Mouse (Mus musculus) kidney, embryonic 14.5 days (tissue): ENCODE data around the gene Bcl2l15. TPM values are rescaled to one million over a fixed set of nuclear protein-coding genes. Genes with fewer than 3 reads are reported as not detected.

ENCODE experiments used
- ATAC-seq: fragments of 200-750 bp; cut with Nextera tagmentation; 2 replicates; pipeline ENCODE4 v1.8.0; 2017; ENCODE audit warnings: moderate number of reproducible peaks, mild to moderate bottlenecking, moderate TSS enrichment, moderate library complexity; ENCODE audit not compliant: low FRiP score, low TSS enrichment
- H3K27ac ChIP-seq: fragments of 300-500 bp; sonication (generic); 2 replicates; pipeline ENCODE4 v1.5.1; 2014; ENCODE audit warnings: low read depth, mild to moderate bottlenecking, low read length, moderate library complexity, mixed read lengths
- H3K27me3 ChIP-seq: fragments of 300-500 bp; sonication (generic); 2 replicates; pipeline ENCODE4 v1.6.1; 2014; ENCODE audit warnings: mild to moderate bottlenecking, low read length; ENCODE audit not compliant: control insufficient read depth, insufficient read depth
- H3K36me3 ChIP-seq: fragments of 300-500 bp; sonication (generic); 2 replicates; pipeline ENCODE4 v1.6.1; 2014; ENCODE audit warnings: low read length, mixed read lengths; ENCODE audit not compliant: control insufficient read depth, insufficient read depth
- H3K4me1 ChIP-seq: fragments of 300-500 bp; sonication (generic); 2 replicates; pipeline ENCODE4 v1.6.1; 2014; ENCODE audit warnings: low read length, mixed read lengths; ENCODE audit not compliant: control insufficient read depth, insufficient read depth
- H3K4me2 ChIP-seq: fragments of 300-500 bp; sonication (generic); replicated peaks from 2 replicates; pipeline ENCODE4 v1.6.1; 2014; ENCODE audit warnings: low read depth, mild to moderate bottlenecking, low read length
- H3K4me3 ChIP-seq: fragments of 300-500 bp; sonication (generic); 2 replicates; pipeline ENCODE4 v1.5.1; 2014; ENCODE audit warnings: mild to moderate bottlenecking, low read length
- H3K9ac ChIP-seq: fragments of 300-500 bp; sonication (generic); 2 replicates; pipeline ENCODE4 v1.6.1; 2014; ENCODE audit warnings: low read depth, mild to moderate bottlenecking, low read length, moderate library complexity
- H3K9me3 ChIP-seq: fragments of 300-500 bp; sonication (generic); 2 replicates; pipeline ENCODE4 v1.6.1; 2016; ENCODE audit warnings: low read length; ENCODE audit not compliant: control insufficient read depth
- WGBS: fragments of 180-500 bp; shearing (Covaris S2); extraction: QIAGEN DNeasy Blood & Tissue Kit; methylation state at CpG from one replicate; pipeline ENCODE4 v1.1.7; 2014; 5-methylcytosine and 5-hydroxymethylcytosine counted together
- polyA plus RNA-seq: library from polyadenylated mRNA; unstranded; fragments of >200 nt; fragmentation: Nextera tagmentation; extraction: Ambion mirVana; gene quantifications from 2 replicates; pipeline ENCODE4 v1.2.1, GENCODE M21; 2014

The Bcl2l15 gene
- polyA plus RNA-seq, 1 experiment from 2014 or later: not detected

GRCm38 (mm10) chr3:103874329-103874728, 41.9 kb downstream of the Bcl2l15 start:
- H3K4me2 ChIP-seq: no peak overlapping the region
- H3K9me3 ChIP-seq: no peaks in the 10 kb centered on the region
- 77% methylated on average over 7 of the region's 7 CpGs for WGBS
- no peak overlapping the region for H3K9ac ChIP-seq
- H3K4me3 ChIP-seq: no peak overlapping the region
- H3K36me3 ChIP-seq: no peaks in the 10 kb centered on the region
- H3K27ac ChIP-seq: no peak overlapping the region
- no peaks in the 10 kb centered on the region for H3K4me1 ChIP-seq
- no peak for ATAC-seq
- H3K27me3 ChIP-seq: no peaks in the 10 kb centered on the region

GRCm38 (mm10) chr3:103885946-103886345, 53.5 kb downstream of the Bcl2l15 start:
- H3K4me1 ChIP-seq: no peaks in the 10 kb centered on the region
- no peak overlapping the region for H3K27ac ChIP-seq
- no peak overlapping the region for H3K4me2 ChIP-seq
- H3K36me3 ChIP-seq: no peaks in the 10 kb centered on the region
- H3K9ac ChIP-seq: no peak overlapping the region
- no peaks in the 10 kb centered on the region for H3K9me3 ChIP-seq
- WGBS: 75% methylated on average over 11 of the region's 11 CpGs
- no peak overlapping the region for H3K4me3 ChIP-seq
- no peak for ATAC-seq
- no peaks in the 10 kb centered on the region for H3K27me3 ChIP-seq

GRCm38 (mm10) chr3:103887581-103887980, 55.2 kb downstream of the Bcl2l15 start:
- no peaks in the 10 kb centered on the region for H3K9me3 ChIP-seq
- no peak for ATAC-seq
- WGBS: 33% methylated on average over 3 of the region's 3 CpGs

GRCm38 (mm10) chr3:103893374-103893773, 61.0 kb downstream of the Bcl2l15 start:
- H3K9ac ChIP-seq: no peak overlapping the region
- H3K4me3 ChIP-seq: no peak overlapping the region
- H3K27ac ChIP-seq: no peak overlapping the region
- 89% methylated on average over 3 of the region's 3 CpGs for WGBS
- H3K27me3 ChIP-seq: no peaks in the 10 kb centered on the region
- H3K9me3 ChIP-seq: no peaks in the 10 kb centered on the region
- H3K36me3 ChIP-seq: no peaks in the 10 kb centered on the region
- H3K4me1 ChIP-seq: no peaks in the 10 kb centered on the region
- H3K4me2 ChIP-seq: no peak overlapping the region
- no peak for ATAC-seq

More at GRCm38 (mm10) chr3:103887581-103887980, 55.2 kb downstream of the Bcl2l15 start:
- Histone ChIP-seq H3K27me3 (no peaks in the 10 kb centered on the region), H3K4me3 (no peak overlapping the region), H3K4me2 (no peak overlapping the region), H3K27ac (no peak overlapping the region), H3K9ac (no peak overlapping the region), H3K4me1 (no peaks in the 10 kb centered on the region), H3K36me3 (no peaks in the 10 kb centered on the region)

Other genes with a start within 250 kb of the Bcl2l15 start
- 0.19 and 0.34 TPM in 2 replicates for gene Atg4a-ps, start 186.5 kb upstream of the Bcl2l15 start, polyA plus RNA-seq
- 56.6 and 58.4 TPM in 2 replicates for gene Olfml3, start 94.6 kb upstream of the Bcl2l15 start, polyA plus RNA-seq
- not detected in 2 replicates for gene Gm10964, start 93.2 kb upstream of the Bcl2l15 start, polyA plus RNA-seq
- 16.1 and 19.0 TPM in 2 replicates for gene Hipk1, start 41.0 kb upstream of the Bcl2l15 start, polyA plus RNA-seq
- gene Dclre1b, start 23.2 kb upstream of the Bcl2l15 start, polyA plus RNA-seq: 36.7 and 41.4 TPM in 2 replicates
- gene Ap4b1, start 23.1 kb upstream of the Bcl2l15 start, polyA plus RNA-seq: 12.1 and 22.2 TPM in 2 replicates
- gene Gm43064, start 23.0 kb upstream of the Bcl2l15 start, polyA plus RNA-seq: 0.12 TPM in 1 of 2 replicates, not detected in the other
- gene Ptpn22, start 27.2 kb downstream of the Bcl2l15 start, polyA plus RNA-seq: 0.26 and 0.92 TPM in 2 replicates
- gene Rsbn1, start 81.5 kb downstream of the Bcl2l15 start, polyA plus RNA-seq: 13.2 and 13.3 TPM in 2 replicates
- gene Phtf1, start 135.5 kb downstream of the Bcl2l15 start, polyA plus RNA-seq: 27.3 and 37.6 TPM in 2 replicates